Mouse (Mus musculus) spleen, adult 18-20 months (tissue): ENCODE measurements around the gene Rnf38.

ENCODE experiments used
- DNase-seq, 2 experiments: peaks; one replicate each; pipeline ENCODE4 v3.0.0; 2022; ENCODE audit warnings: mixed read lengths in 2 of 2

Gene Rnf38

GRCm38 (mm10) chr4:44115046-44115445, 118.5 kb downstream of the Rnf38 start:
- DNase-seq, result no peak

GRCm38 (mm10) chr4:44113393-44114138, 120.0 kb downstream of the Rnf38 start:
- DNase-seq, result no peak

- no peak for DNase-seq
These were observed 120.8 kb downstream of the Rnf38 start for GRCm38 (mm10) chr4:44112741-44113140.

- no peak for DNase-seq
These were observed 122.8 kb downstream of the Rnf38 start for GRCm38 (mm10) chr4:44110771-44111170.

- no peak for DNase-seq
These were observed 125.3 kb downstream of the Rnf38 start for GRCm38 (mm10) chr4:44108297-44108696.

GRCm38 (mm10) chr4:44107339-44107738, 126.2 kb downstream of the Rnf38 start:
- DNase-seq, result no peak

- DNase-seq, result no peak
These were observed 127.2 kb downstream of the Rnf38 start for GRCm38 (mm10) chr4:44106297-44106821.

- DNase-seq, result no peak
These were observed 129.2 kb downstream of the Rnf38 start for GRCm38 (mm10) chr4:44104195-44104917.

- no peak for DNase-seq
These were observed 130.0 kb downstream of the Rnf38 start for GRCm38 (mm10) chr4:44103620-44104019.

- DNase-seq, result no peak
These were observed 135.8 kb downstream of the Rnf38 start for GRCm38 (mm10) chr4:44097576-44098335.

- no peak for DNase-seq
These were observed 139.1 kb downstream of the Rnf38 start for GRCm38 (mm10) chr4:44094475-44094874.

GRCm38 (mm10) chr4:44092359-44092758, 141.2 kb downstream of the Rnf38 start:
- no peak for DNase-seq

GRCm38 (mm10) chr4:44085566-44085965, 148.0 kb downstream of the Rnf38 start:
- DNase-seq, result no peak

- DNase-seq, result no peak
These were observed 148.8 kb downstream of the Rnf38 start for GRCm38 (mm10) chr4:44084602-44085325.

- DNase-seq, result no peak
These were observed 149.6 kb downstream of the Rnf38 start, which contains the start of gene Gne for GRCm38 (mm10) chr4:44083945-44084344. Gne (minus strand) TSS chr4:44084177.

- no peak for DNase-seq
These were observed 155.1 kb downstream of the Rnf38 start for GRCm38 (mm10) chr4:44078358-44078933.
